Mouse (Mus musculus) olfactory bulb, adult 2 months (tissue): ENCODE results near the gene Mab21l1. TPM values are rescaled to one million over a fixed set of nuclear protein-coding genes. Genes with fewer than 3 reads are reported as not detected.

Experiments used
- H3K27ac ChIP-seq: fragments of 200-500 bp; 2 replicates; pipeline ENCODE4 v1.5.1; 2012; ENCODE audit warnings: low read depth, low read length; ENCODE audit not compliant: insufficient read depth
- H3K4me1 ChIP-seq: fragments of 200-500 bp; 2 replicates; pipeline ENCODE4 v1.6.1; 2012; ENCODE audit warnings: low read length; ENCODE audit not compliant: control insufficient read depth, insufficient read depth
- H3K4me3 ChIP-seq: fragments of 200-500 bp; 2 replicates; pipeline ENCODE4 v1.5.1; 2012; ENCODE audit warnings: mild to moderate bottlenecking, low read depth, low read length, moderate library complexity; ENCODE audit not compliant: insufficient read depth
- CTCF ChIP-seq: fragments of 200-500 bp; IDR thresholded peaks from 2 replicates; pipeline ENCODE4 v1.5.1; 2012; ENCODE audit warnings: low read depth, mild to moderate bottlenecking, low read length, moderate library complexity; ENCODE audit not compliant: insufficient read depth
- POLR2A ChIP-seq: fragments of 200-500 bp; IDR thresholded peaks from 2 replicates; pipeline ENCODE4 v1.6.1; 2012; ENCODE audit warnings: mild to moderate bottlenecking, low read depth, low read length, moderate library complexity; ENCODE audit not compliant: insufficient read depth
- WGBS: fragments of 180-500 bp; shearing (Covaris S2); methylation state at CpG from one replicate; pipeline ENCODE4 v1.1.7; 2018; 5-methylcytosine and 5-hydroxymethylcytosine counted together
- polyA plus RNA-seq: library from polyadenylated mRNA; stranded (reverse); fragments of >200 nt; gene quantifications from 2 replicates; pipeline ENCODE4 v1.2.4, GENCODE M21; 2012; ENCODE audit warnings: low replicate concordance; ENCODE audit not compliant: missing spikeins, insufficient read depth, insufficient read length

Gene Mab21l1
- polyA plus RNA-seq, 1 experiment, result not detected

DNA sequence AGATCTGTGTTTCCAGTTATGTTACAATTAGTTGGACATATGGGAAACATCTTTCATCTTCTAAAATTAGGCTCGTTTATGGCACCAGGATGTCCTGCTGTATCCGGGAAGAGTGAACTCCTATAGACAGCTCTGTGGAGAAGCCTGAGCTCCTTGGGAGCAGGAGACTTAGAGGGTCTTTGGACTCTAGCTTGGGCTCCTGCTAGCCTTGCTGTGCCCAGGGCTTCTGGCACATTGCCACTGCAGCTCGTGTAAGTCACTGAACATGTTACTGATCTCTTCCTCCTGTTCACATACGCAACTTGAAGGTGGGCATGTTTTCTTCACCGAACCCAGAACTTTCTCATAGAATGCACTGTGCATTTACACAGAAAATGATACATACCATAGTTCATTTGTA is 9.9 kb downstream of the Mab21l1 start:
- Histone ChIP-seq H3K27ac (no peak overlapping the region), H3K4me3 (no peak overlapping the region), H3K4me1 (peaks cover 4% of the 10 kb centered on the region; the same call in 1 of the 2 replicates)
- WGBS, result 81% methylated on average over 5 of the region's 5 CpGs
- no peak for TF ChIP-seq CTCF
- TF ChIP-seq POLR2A, result no peak

DNA sequence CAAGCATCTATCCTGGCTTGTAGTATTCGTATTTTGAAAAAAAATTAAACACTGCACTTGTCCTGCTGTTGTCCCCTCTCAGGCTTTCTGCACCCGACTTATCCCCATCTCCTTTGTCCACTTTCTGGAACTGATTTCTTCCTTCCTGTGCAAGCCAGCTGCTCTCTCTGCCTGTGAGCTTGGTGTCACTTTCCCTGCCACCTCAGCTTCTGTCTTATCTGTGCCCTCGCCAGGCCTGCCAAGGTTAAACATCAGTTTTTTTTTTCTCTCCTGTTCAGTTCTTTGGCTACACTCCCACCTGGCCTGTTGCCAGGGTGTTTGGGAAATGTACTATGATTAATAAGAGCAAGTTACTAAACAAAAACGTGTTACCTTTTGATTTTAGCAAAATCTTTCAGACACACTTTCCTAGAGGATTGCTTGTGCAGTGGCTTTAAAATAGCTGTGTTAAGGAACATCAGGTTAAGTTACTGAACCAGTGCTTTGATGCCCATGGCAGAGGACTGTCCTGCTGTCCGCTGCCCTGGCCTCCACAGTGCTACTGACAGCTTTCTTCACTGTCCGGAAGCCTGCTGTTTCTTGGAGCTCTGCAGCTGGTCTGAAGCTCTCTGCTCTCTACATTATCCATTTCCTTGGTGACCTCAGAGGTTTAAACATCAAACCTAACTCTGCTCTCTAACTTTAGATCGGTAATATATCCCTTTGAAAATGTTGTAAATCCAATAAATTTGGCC is 11.7 kb downstream of the Mab21l1 start:
- Histone ChIP-seq H3K27ac (no peak overlapping the region), H3K4me3 (no peak overlapping the region), H3K4me1 (peaks cover 2% of the 10 kb centered on the region; the same call in 1 of the 2 replicates)
- TF ChIP-seq CTCF (no peak), POLR2A (no peak)
- 62% methylated on average over 7 of the region's 7 CpGs for WGBS

DNA sequence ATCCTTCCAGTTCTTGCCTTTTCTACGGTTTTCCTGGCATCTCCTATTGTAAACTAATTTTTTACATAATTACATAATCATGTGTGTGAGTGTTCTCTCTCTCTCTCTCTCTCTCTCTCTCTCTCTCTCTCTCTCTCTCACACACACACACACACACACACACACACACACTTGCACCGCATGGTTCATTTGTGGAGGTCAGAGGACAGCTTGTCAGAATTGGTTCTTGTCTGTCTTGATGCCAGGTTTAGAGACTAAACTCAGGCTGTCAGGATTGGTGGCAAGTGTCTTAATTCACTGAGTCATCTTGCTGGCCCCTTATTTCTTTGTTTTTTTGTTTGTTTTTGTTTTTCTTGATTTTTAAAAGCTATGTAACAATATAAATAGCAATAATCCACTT is 12.5 kb downstream of the Mab21l1 start:
- TF ChIP-seq CTCF (no peak), POLR2A (no peak)
- Histone ChIP-seq H3K4me1 (peaks cover 2% of the 10 kb centered on the region; the same call in 1 of the 2 replicates), H3K4me3 (no peak overlapping the region), H3K27ac (no peak overlapping the region)
- WGBS, result 70% methylated on average over 2 of the region's 2 CpGs

DNA sequence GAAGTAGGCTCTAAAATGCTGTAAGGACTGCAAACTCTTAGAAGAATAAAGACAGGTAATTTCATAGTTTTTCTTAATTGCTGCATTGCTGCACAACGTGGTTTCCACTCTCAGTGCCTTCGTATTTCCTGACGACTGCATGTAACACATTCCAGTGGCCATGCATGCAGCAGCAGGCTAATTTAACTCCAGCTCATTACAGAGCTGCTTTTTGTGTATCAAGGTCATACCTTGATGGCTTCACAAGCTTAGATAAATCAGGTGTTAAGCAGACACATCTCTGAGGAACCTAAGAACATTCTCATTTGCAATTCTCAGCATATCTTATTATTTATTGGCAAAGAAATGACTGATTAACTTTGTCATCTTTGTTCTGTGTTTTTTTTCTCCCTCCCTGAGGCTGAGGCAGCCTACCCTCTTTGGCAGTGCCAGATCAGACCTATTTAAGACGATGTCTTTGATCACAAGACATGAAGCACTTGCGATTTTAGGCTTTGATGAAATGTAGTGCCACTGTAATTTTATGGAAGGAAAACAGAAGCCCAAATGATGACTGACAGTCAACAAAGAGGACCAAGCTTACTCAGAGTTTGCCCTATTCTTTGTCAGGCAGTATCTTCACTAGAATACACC is 32.8 kb downstream of the Mab21l1 start:
- H3K4me3 ChIP-seq, result no peak overlapping the region
- H3K27ac ChIP-seq, result no peak overlapping the region
- peaks cover 3% of the 10 kb centered on the region for H3K4me1 ChIP-seq
- WGBS, result 78% methylated on average over 5 of the region's 5 CpGs
- TF ChIP-seq CTCF, result no peak
- no peak for TF ChIP-seq POLR2A

- Histone ChIP-seq H3K27ac (no peak overlapping the region), H3K4me3 (no peak overlapping the region), H3K4me1 (peaks cover 3% of the 10 kb centered on the region)
- 72% methylated on average over 5 of the region's 5 CpGs for WGBS
- TF ChIP-seq CTCF (no peak), POLR2A (no peak)
These were observed 33.8 kb downstream of the Mab21l1 start for GRCm38 (mm10) chr3:55816096-55816495.

DNA sequence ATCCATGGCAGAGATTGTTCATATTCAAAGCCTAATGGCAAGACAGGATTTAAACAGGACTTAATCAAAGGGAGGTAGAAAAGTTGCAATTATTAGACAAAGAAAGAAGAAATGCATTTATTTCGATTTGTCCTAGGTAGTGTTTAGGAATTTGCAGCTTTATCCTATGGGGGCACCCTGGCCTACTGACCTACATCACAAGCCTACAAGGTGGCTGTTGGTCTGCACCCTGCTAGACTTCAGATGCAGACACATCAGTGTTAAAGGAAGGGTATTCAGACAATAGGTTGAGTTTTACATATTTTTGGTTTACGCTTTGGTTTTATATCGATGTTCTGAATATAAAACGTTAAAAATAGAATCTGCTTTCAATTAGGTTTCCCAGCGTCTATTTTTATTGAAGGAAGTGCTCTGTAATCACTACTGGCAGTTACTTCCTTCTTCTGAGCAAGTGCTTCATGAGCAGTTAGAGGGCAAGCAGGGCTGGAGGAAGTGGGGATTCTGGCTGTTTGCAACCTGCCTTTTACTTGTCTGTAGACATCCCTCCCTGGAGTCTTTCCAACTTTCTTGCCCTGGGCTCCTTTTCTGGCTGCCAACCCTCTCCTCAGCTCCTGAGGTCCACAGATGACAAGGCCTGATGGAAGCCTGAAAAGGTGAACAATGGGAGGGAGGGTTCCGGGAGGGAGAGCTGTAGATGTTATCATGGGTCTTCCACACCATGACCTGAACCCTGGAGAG is 34.5 kb downstream of the Mab21l1 start:
- H3K4me3 ChIP-seq, result no peak overlapping the region
- 61% methylated on average over 6 of the region's 6 CpGs for WGBS
- H3K27ac ChIP-seq, result no peak overlapping the region
- no peak for TF ChIP-seq CTCF
- TF ChIP-seq POLR2A, result no peak
- H3K4me1 ChIP-seq, result peaks cover 3% of the 10 kb centered on the region

DNA sequence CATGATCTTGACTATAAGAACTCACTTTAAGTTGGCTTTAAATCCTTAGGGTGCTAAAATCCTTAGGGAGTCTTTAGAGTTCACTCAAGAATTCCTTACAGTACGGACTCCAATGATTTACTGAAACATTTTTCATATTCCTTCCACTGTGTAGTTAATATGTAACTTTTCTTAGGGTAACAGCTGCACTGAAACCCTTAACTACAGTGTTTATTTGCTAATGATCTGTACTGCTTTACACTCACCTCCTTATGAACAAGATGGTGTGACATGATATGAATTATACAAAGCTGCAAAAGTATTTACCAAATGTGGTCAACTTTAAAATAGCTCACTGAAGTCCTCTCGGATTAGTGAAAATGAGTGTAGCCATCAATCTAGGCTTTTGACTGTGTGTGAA is 35.8 kb downstream of the Mab21l1 start:
- WGBS, result 92% methylated on average over 2 of the region's 2 CpGs
- Histone ChIP-seq H3K4me3 (no peak overlapping the region), H3K27ac (no peak overlapping the region), H3K4me1 (peaks cover 3% of the 10 kb centered on the region)
- TF ChIP-seq CTCF, result no peak
- no peak for TF ChIP-seq POLR2A

DNA sequence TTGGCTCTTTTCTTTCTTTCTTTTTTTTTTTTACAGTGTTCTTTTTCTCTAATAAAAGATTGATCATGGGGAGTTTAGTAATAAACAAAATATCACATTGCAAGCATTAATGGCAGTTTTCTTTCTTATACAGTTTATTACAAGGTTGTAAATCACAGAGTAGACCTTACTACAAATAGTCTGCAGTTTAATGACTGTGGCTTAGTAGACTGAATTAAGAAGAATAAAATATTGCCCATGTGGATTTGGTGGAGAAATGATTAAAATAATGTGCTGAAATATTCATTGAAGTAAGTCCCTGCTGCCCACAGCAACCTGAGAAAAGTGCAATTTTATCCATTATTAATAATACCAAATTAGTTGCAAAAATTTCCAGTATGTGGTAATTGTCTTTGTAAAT is 37.3 kb downstream of the Mab21l1 start:
- no peak for TF ChIP-seq CTCF
- TF ChIP-seq POLR2A, result no peak
- Histone ChIP-seq H3K4me1 (peaks cover 3% of the 10 kb centered on the region), H3K27ac (no peak overlapping the region), H3K4me3 (no peak overlapping the region)

DNA sequence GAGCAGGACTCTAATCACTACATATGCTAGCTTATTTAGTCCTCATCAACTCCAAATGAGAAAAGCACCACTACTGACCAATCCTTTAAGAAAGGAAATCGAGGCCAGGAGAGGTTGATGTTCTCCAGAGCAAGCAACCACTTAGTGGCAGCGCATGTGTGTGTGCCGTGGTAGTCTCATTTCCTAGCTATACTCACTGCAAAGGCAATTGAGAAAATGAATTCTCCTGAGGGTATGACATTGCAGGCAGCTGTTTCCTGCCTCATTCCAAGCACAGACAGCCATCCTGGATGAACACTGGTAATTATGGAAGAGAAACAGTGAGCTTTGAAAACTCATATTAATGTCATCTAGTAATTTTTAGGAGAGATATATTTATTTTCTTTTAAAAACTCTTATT is 42.6 kb downstream of the Mab21l1 start:
- Histone ChIP-seq H3K27ac (no peak overlapping the region), H3K4me1 (no peaks in the 10 kb centered on the region), H3K4me3 (no peak overlapping the region)
- WGBS, result 67% methylated on average over 3 of the region's 3 CpGs
- TF ChIP-seq CTCF, result no peak
- TF ChIP-seq POLR2A, result no peak
